Mouse (Mus musculus) megakaryocyte, embryonic 14.5 days (primary cell): ENCODE measurements around the gene Tmem120b. TPM values are rescaled to one million over a fixed set of nuclear protein-coding genes. Genes with fewer than 3 reads are reported as not detected.
"Not testable (repeated sequence)": the region's sequence is repeated elsewhere in the genome, so short reads cannot be mapped to it uniquely, and the experiment has no call there.

Source experiments
- H3K27me3 ChIP-seq: replicated peaks from 2 replicates; pipeline ENCODE3; 2012; ENCODE audit warnings: inconsistent platforms
- H3K36me3 ChIP-seq: replicated peaks from 2 replicates; pipeline ENCODE3; 2012; ENCODE audit warnings: low read length, inconsistent platforms, mixed read lengths
- H3K4me1 ChIP-seq: 2 replicates; pipeline ENCODE4 v1.6.1; 2012; ENCODE audit warnings: inconsistent platforms
- H3K4me3 ChIP-seq: replicated peaks from 2 replicates; pipeline ENCODE3; 2012; ENCODE audit warnings: moderate library complexity, mild to moderate bottlenecking, inconsistent platforms
- H3K9me3 ChIP-seq: 2 replicates; pipeline ENCODE4 v1.6.1; 2012; ENCODE audit warnings: inconsistent platforms
- FLI1 ChIP-seq: IDR thresholded peaks from 2 replicates; pipeline ENCODE4 v1.6.1; 2012; ENCODE audit warnings: low read length, inconsistent platforms, mixed read lengths
- GATA1 ChIP-seq: IDR thresholded peaks from 3 replicates; pipeline ENCODE4 v1.6.1; 2012; ENCODE audit warnings: mixed read lengths, low read length, inconsistent platforms, borderline replicate concordance
- polyA plus RNA-seq: library from polyadenylated mRNA; stranded (reverse); fragments of >175 nt; gene quantifications from 2 replicates; pipeline ENCODE4 v1.2.3, GENCODE M21; 2012; ENCODE audit warnings: low replicate concordance; ENCODE audit not compliant: insufficient read depth

Tmem120b gene
- polyA plus RNA-seq, 1 experiment, result 6.9 TPM

- TF ChIP-seq FLI1, result no peak
- TF ChIP-seq GATA1, result no peak
- Histone ChIP-seq H3K36me3 (no peaks in the 10 kb centered on the region), H3K27me3 (no peaks in the 10 kb centered on the region), H3K4me3 (peak overlapping the region; percentile 86), H3K9me3 (peaks cover 7% of the 10 kb centered on the region), H3K4me1 (peaks cover 49% of the 10 kb centered on the region)
These were observed 18.9 kb upstream of the Tmem120b start for GRCm38 (mm10) chr5:123049271-123049670.

GRCm38 (mm10) chr5:123050918-123051317, 17.3 kb upstream of the Tmem120b start:
- TF ChIP-seq FLI1, result no peak

GRCm38 (mm10) chr5:123051736-123052135, 16.5 kb upstream of the Tmem120b start:
- Histone ChIP-seq H3K4me3 (no peak overlapping the region), H3K4me1 (peaks cover 31% of the 10 kb centered on the region), H3K36me3 (no peaks in the 10 kb centered on the region), H3K27me3 (no peaks in the 10 kb centered on the region), H3K9me3 (peaks cover 7% of the 10 kb centered on the region)
- no peak for TF ChIP-seq FLI1
- TF ChIP-seq GATA1, result no peak

More at GRCm38 (mm10) chr5:123050918-123051317, 17.3 kb upstream of the Tmem120b start:
- no peaks in the 10 kb centered on the region for H3K27me3 ChIP-seq
- peaks cover 39% of the 10 kb centered on the region for H3K4me1 ChIP-seq
- peaks cover 7% of the 10 kb centered on the region for H3K9me3 ChIP-seq
- no peak overlapping the region for H3K4me3 ChIP-seq
- no peaks in the 10 kb centered on the region for H3K36me3 ChIP-seq

- H3K27me3 ChIP-seq, result no peaks in the 10 kb centered on the region
- no peaks in the 10 kb centered on the region for H3K9me3 ChIP-seq
These were observed 10.6 kb upstream of the Tmem120b start for GRCm38 (mm10) chr5:123057366-123058250.

GRCm38 (mm10) chr5:123058251-123059102, 9.7 kb upstream of the Tmem120b start:
- no peaks in the 10 kb centered on the region for H3K9me3 ChIP-seq
- peak overlapping the region; percentile 93 for H3K4me3 ChIP-seq
- no peaks in the 10 kb centered on the region for H3K36me3 ChIP-seq
- TF ChIP-seq FLI1, result no peak
- TF ChIP-seq GATA1, result no peak
- peaks cover 31% of the 10 kb centered on the region for H3K4me1 ChIP-seq
- no peaks in the 10 kb centered on the region for H3K27me3 ChIP-seq

More at GRCm38 (mm10) chr5:123057366-123058250, 10.6 kb upstream of the Tmem120b start:
- H3K4me3 ChIP-seq, result peak overlapping the region; percentile 93
- no peak for TF ChIP-seq FLI1
- TF ChIP-seq GATA1, result no peak
- no peaks in the 10 kb centered on the region for H3K36me3 ChIP-seq
- peaks cover 31% of the 10 kb centered on the region for H3K4me1 ChIP-seq

- no peaks in the 10 kb centered on the region for H3K36me3 ChIP-seq
- no peak overlapping the region for H3K4me3 ChIP-seq
- no peaks in the 10 kb centered on the region for H3K27me3 ChIP-seq
- no peaks in the 10 kb centered on the region for H3K9me3 ChIP-seq
- H3K4me1 ChIP-seq, result peaks cover 34% of the 10 kb centered on the region
- TF ChIP-seq FLI1 (no peak), GATA1 (no peak)
These were observed 8.3 kb upstream of the Tmem120b start for GRCm38 (mm10) chr5:123059757-123060520.

GRCm38 (mm10) chr5:123060706-123061401, 7.4 kb upstream of the Tmem120b start:
- Histone ChIP-seq H3K27me3 (no peaks in the 10 kb centered on the region), H3K9me3 (no peaks in the 10 kb centered on the region), H3K36me3 (no peaks in the 10 kb centered on the region), H3K4me1 (peaks cover 34% of the 10 kb centered on the region), H3K4me3 (no peak overlapping the region)
- TF ChIP-seq GATA1 (no peak), FLI1 (no peak)

- H3K4me3 ChIP-seq, H3K27me3 ChIP-seq, H3K36me3 ChIP-seq, H3K9me3 ChIP-seq: not testable (repeated sequence)
- H3K4me1 ChIP-seq, result peaks cover 34% of the 10 kb centered on the region
These were observed 6.8 kb upstream of the Tmem120b start for GRCm38 (mm10) chr5:123061402-123061749.

GRCm38 (mm10) chr5:123063141-123063540, 5.1 kb upstream of the Tmem120b start:
- TF ChIP-seq GATA1 (no peak), FLI1 (no peak)
- Histone ChIP-seq H3K4me3 (no peak overlapping the region), H3K4me1 (peaks cover 38% of the 10 kb centered on the region), H3K36me3 (no peaks in the 10 kb centered on the region), H3K9me3 (no peaks in the 10 kb centered on the region), H3K27me3 (no peaks in the 10 kb centered on the region)
